7 mouse cellular contexts compared by ENCODE assay signal in the genomic region with DNA sequence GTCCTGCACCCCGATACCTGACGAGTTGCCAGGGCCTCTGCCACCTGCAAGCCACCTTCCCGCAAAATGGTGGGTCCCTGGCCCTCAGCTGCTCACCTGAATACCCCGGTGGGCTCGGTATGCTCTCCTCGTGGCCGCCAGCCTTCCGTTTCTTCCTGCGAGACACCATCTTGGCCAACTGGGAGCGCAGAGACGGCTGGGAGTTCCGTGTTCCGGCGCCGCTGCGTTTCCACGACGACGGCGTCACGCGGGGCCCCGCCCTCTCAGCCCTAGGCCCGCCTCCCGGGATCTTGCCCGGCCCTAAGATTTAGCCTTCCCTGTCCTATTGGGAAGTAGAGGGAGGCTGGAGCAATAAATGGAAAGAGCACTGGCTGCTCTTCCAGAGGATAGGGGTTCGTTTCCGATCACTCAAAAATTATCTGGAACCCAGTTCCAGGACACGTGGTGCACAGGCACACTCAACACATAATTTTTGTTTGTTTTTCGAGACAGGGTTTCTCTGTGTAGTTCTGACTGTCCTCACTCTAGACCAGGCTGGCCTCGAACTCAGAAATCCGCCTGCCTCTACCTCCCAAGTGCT. TPM values are rescaled to one million over a fixed set of nuclear protein-coding genes. Genes with fewer than 3 reads are reported as not detected.
DNase-seq lines count a peak whose midpoint lies in the region; ATAC-seq and TF ChIP-seq lines count a peak whose summit lies in the region.

A gene (minus strand): TSS at position 236 of the 580 bp plus-strand sequence.

- ATAC-seq in embryonic facial prominence, embryonic 12.5 days (ENCODE audit: insufficient number of reproducible peaks, insufficient read depth, low FRiP score, low TSS enrichment): peak; percentile 87
- peak; percentile 85 for ATAC-seq in limb, embryonic 12.5 days (ENCODE audit: insufficient number of reproducible peaks, insufficient read depth, low FRiP score, low TSS enrichment, low read depth)
- ATAC-seq in midbrain, embryonic 15.5 days (replicated peaks): peak; percentile 89

- peaks cover 4% of the 10 kb centered on the region; the same call in 1 of the 2 replicates for H3K4me1 ChIP-seq in embryonic facial prominence, embryonic 12.5 days
- H3K4me1 ChIP-seq in kidney, adult 2 months (ENCODE audit: control insufficient read depth, insufficient read depth, low read length): no peaks in the 10 kb centered on the region
- H3K4me1 ChIP-seq in limb, embryonic 12.5 days (replicated peaks): peaks cover 13% of the 10 kb centered on the region; the same call in 1 of the 2 replicates
- peaks cover 14% of the 10 kb centered on the region for H3K4me1 ChIP-seq in midbrain, embryonic 15.5 days
- H3K4me1 ChIP-seq in spleen, adult 2 months (ENCODE audit: control insufficient read depth, insufficient read depth, insufficient read length): no peaks in the 10 kb centered on the region; the same call in 1 of the 2 replicates

- H3K9me3 ChIP-seq in embryonic facial prominence, embryonic 12.5 days: no peaks in the 10 kb centered on the region
- H3K9me3 ChIP-seq in limb, embryonic 12.5 days: no peaks in the 10 kb centered on the region
- no peaks in the 10 kb centered on the region for H3K9me3 ChIP-seq in midbrain, embryonic 15.5 days

- H3K36me3 ChIP-seq in embryonic facial prominence, embryonic 12.5 days: peaks cover 43% of the 10 kb centered on the region
- H3K36me3 ChIP-seq in kidney, adult 2 months (ENCODE audit: control insufficient read depth, insufficient read depth, low read length): 0 out of 2 replicates have a peak, but pooled peaks cover 2% of the 10 kb centered on the region
- peaks cover 48% of the 10 kb centered on the region for H3K36me3 ChIP-seq in limb, embryonic 12.5 days
- H3K36me3 ChIP-seq in midbrain, embryonic 15.5 days (replicated peaks): peaks cover 25% of the 10 kb centered on the region; the same call in 1 of the 2 replicates
- peaks cover 30% of the 10 kb centered on the region for H3K36me3 ChIP-seq in spleen, adult 2 months (ENCODE audit: control insufficient read depth, insufficient read depth, low read length)

- WGBS in embryonic facial prominence, embryonic 12.5 days: 10% methylated on average over 32 of the region's 32 CpGs
- 8% methylated on average over 32 of the region's 32 CpGs for WGBS in kidney, adult 2 months
- WGBS in limb, embryonic 12.5 days: 10% methylated on average over 32 of the region's 32 CpGs
- WGBS in midbrain, embryonic 15.5 days: 9% methylated on average over 32 of the region's 32 CpGs
- 3% methylated on average over 32 of the region's 32 CpGs for WGBS in spleen, adult 2 months

- TF ChIP-seq POLR2A in kidney, adult 2 months (IDR thresholded peaks at IDR 0.05; ENCODE audit: low read depth, low read length): no peak
- TF ChIP-seq POLR2A in spleen, adult 2 months (IDR thresholded peaks at IDR 0.05; ENCODE audit: low read depth, low read length): peak; percentile 24; the same call in 1 of the 2 replicates

- peak within 1 kb of the TSS; percentile 71 for H3K9ac ChIP-seq in embryonic facial prominence, embryonic 12.5 days
- H3K9ac ChIP-seq in limb, embryonic 12.5 days (replicated peaks): peak within 1 kb of the TSS; percentile 65
- peak within 1 kb of the TSS; percentile 64 for H3K9ac ChIP-seq in midbrain, embryonic 15.5 days

- DNase-seq in adrenal gland, postnatal 25 days: peak; percentile 96
- peak; percentile 95 for DNase-seq in heart, adult 18-20 months
- peak; percentile 96 for DNase-seq in kidney, adult 2 months
- peak; percentile 45 to 82 for DNase-seq in spleen, adult 2 months (ENCODE audit: low read depth in 1 of 2, low spot score in 2 of 2)

- no peaks in the 10 kb centered on the region for H3K27me3 ChIP-seq in embryonic facial prominence, embryonic 12.5 days
- no peaks in the 10 kb centered on the region for H3K27me3 ChIP-seq in kidney, adult 2 months (replicated peaks; ENCODE audit: control insufficient read depth, insufficient read depth, low read length)
- H3K27me3 ChIP-seq in limb, embryonic 12.5 days: no peaks in the 10 kb centered on the region
- H3K27me3 ChIP-seq in midbrain, embryonic 15.5 days (replicated peaks): no peaks in the 10 kb centered on the region
- H3K27me3 ChIP-seq in spleen, adult 2 months (ENCODE audit: control insufficient read depth, insufficient read depth, low read length): no peaks in the 10 kb centered on the region

- peak within 1 kb of the TSS; percentile 86 for H3K4me3 ChIP-seq in embryonic facial prominence, embryonic 12.5 days
- H3K4me3 ChIP-seq in kidney, adult 2 months (ENCODE audit: insufficient read depth, low read depth, low read length): peak within 1 kb of the TSS; percentile 100
- peak within 1 kb of the TSS; percentile 88 for H3K4me3 ChIP-seq in limb, embryonic 12.5 days (replicated peaks)
- peak within 1 kb of the TSS; percentile 81 for H3K4me3 ChIP-seq in midbrain, embryonic 15.5 days
- H3K4me3 ChIP-seq in spleen, adult 2 months (ENCODE audit: extremely low read depth, insufficient read depth, insufficient read length): peak within 1 kb of the TSS; percentile 90

- peak within 1 kb of the TSS; percentile 88 for H3K27ac ChIP-seq in embryonic facial prominence, embryonic 12.5 days
- H3K27ac ChIP-seq in kidney, adult 2 months (ENCODE audit: insufficient read depth, low read depth, low read length): no peak within 1 kb of the TSS
- peak within 1 kb of the TSS; percentile 76 for H3K27ac ChIP-seq in limb, embryonic 12.5 days
- peak within 1 kb of the TSS; percentile 87 for H3K27ac ChIP-seq in midbrain, embryonic 15.5 days
- H3K27ac ChIP-seq in spleen, adult 2 months (ENCODE audit: insufficient read depth, low read length): peak within 1 kb of the TSS; percentile 78

- H3K4me2 ChIP-seq in embryonic facial prominence, embryonic 12.5 days (replicated peaks): peak within 1 kb of the TSS; percentile 80
- peak within 1 kb of the TSS; percentile 77 for H3K4me2 ChIP-seq in limb, embryonic 12.5 days
- peak within 1 kb of the TSS; percentile 74 for H3K4me2 ChIP-seq in midbrain, embryonic 15.5 days

- TF ChIP-seq CTCF in kidney, adult 2 months (conservative IDR thresholded peaks at IDR 0.05; ENCODE audit: insufficient read depth, insufficient read length, low read depth, low read length): no peak
- no peak for TF ChIP-seq CTCF in spleen, adult 2 months (IDR thresholded peaks at IDR 0.05; ENCODE audit: extremely low read depth, insufficient read depth, insufficient read length, insufficient replicate concordance)

RNA-seq across cellular contexts. Expression of the gene that starts here (rescaled TPM):
- 100 and 102 TPM in 2 replicates for total RNA-seq in adrenal gland, postnatal 25 days (2021)
- 52.3 and 59.3 TPM in 2 replicates for polyA plus RNA-seq in embryonic facial prominence, embryonic 12.5 days (2016; fragmentation: Nextera tagmentation; extraction: Ambion mirVana)
- total RNA-seq in heart, adult 18-20 months (2021): 10 to 100 TPM; 28.6 to 37.9 TPM
- polyA plus RNA-seq in kidney, adult 2 months (2012; rRNA removed): 110 and 126 TPM in 2 replicates
- 50.4 and 57.7 TPM in 2 replicates for polyA plus RNA-seq in limb, embryonic 12.5 days (2016; fragmentation: Nextera tagmentation; extraction: Ambion mirVana)
- 83.5 and 86.8 TPM in 2 replicates for polyA plus RNA-seq in midbrain, embryonic 15.5 days (2015; fragmentation: Nextera tagmentation; extraction: Ambion mirVana)
- 86.8 and 104 TPM in 2 replicates for polyA plus RNA-seq in spleen, adult 2 months (2012; rRNA removed)
